Mouse (Mus musculus): ENCODE results near the gene Rbfox2.

DNA sequence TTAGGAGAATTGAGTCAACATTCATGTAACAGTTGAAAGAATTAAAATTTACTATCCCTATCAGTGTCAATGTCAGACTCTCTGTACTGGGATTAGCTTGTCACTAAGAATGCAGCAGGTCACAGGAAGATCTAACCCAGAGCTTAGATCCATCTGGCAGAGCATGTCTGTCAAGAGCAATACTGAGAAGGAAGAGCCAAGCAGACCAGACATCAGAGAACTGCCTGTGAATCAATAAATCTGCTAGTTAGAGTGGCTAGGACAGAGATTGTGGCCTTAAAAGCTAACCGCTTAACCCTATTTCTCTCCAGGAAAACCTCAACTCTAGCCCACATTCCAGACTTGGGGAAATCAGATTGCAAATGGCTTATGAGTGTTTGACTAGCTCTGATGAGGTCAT is 220.3 kb downstream of the Rbfox2 start:
- no peak for TF ChIP-seq CTCF (conservative IDR thresholded peaks at IDR 0.05; ENCODE audit: low read length)
- no peak for TF ChIP-seq POU5F1 (IDR thresholded peaks at IDR 0.05; ENCODE audit: borderline replicate concordance, low read length)
- TF ChIP-seq NANOG (IDR thresholded peaks at IDR 0.05; ENCODE audit: borderline replicate concordance, low read length): no peak

Measured in E14TG2a.4 (cell line).